Mouse (Mus musculus) naive thymus-derived CD4-positive, alpha-beta T cell, adult 2 months (primary cell): ENCODE data around the gene Urod.
A peak's percentile ranks its signal among the peaks of the same experiment; 100 is the strongest.

ENCODE experiments used
- DNase-seq: peaks from one replicate; pipeline ENCODE4 v3.0.0-alpha.2; 2011; ENCODE audit warnings: low read depth

Urod gene

GRCm38 (mm10) chr4:116993672-116994621 is at the start of gene Urod:
Gene Urod (minus strand): TSS chr4:116994413.
- DNase-seq = peak; percentile 96

GRCm38 (mm10) chr4:117041283-117041721 is 47.1 kb upstream of the Urod start:
- DNase-seq = no peak

GRCm38 (mm10) chr4:117040791-117041190 is 46.6 kb upstream of the Urod start:
- no peak for DNase-seq

- DNase-seq = no peak
Observed at GRCm38 (mm10) chr4:117039925-117040687, 45.9 kb upstream of the Urod start.

- DNase-seq = peak; percentile 34
Observed at GRCm38 (mm10) chr4:117031105-117031504, 36.9 kb upstream of the Urod start.

GRCm38 (mm10) chr4:117023469-117023868 is 29.3 kb upstream of the Urod start:
- no peak for DNase-seq

- DNase-seq = peak; percentile 93
Observed at GRCm38 (mm10) chr4:117019206-117020134, 25.3 kb upstream of the Urod start, which contains the start of gene Eif2b3. Gene Eif2b3 (plus strand): TSS chr4:117019402.

- DNase-seq = no peak
Observed at GRCm38 (mm10) chr4:117018327-117018726, 24.1 kb upstream of the Urod start.

GRCm38 (mm10) chr4:117017738-117018137 is 23.5 kb upstream of the Urod start:
- peak; percentile 53 for DNase-seq

GRCm38 (mm10) chr4:117014901-117015415 is 20.7 kb upstream of the Urod start:
- no peak for DNase-seq

- DNase-seq = no peak
Observed at GRCm38 (mm10) chr4:117013596-117013995, 19.4 kb upstream of the Urod start.

- DNase-seq = no peak
Observed at GRCm38 (mm10) chr4:117010231-117010630, 16.0 kb upstream of the Urod start.

- DNase-seq = no peak
Observed at GRCm38 (mm10) chr4:117007058-117007457, 12.8 kb upstream of the Urod start.

- DNase-seq = no peak
Observed at GRCm38 (mm10) chr4:117005611-117006400, 11.6 kb upstream of the Urod start.

GRCm38 (mm10) chr4:117004649-117005048 is 10.4 kb upstream of the Urod start:
- DNase-seq = no peak

GRCm38 (mm10) chr4:117002543-117003521 is 8.6 kb upstream of the Urod start:
- DNase-seq = peak; percentile 61

GRCm38 (mm10) chr4:117001957-117002356 is 7.7 kb upstream of the Urod start:
- DNase-seq = no peak

- DNase-seq = no peak
Observed at GRCm38 (mm10) chr4:116999513-117000154, 5.4 kb upstream of the Urod start.

GRCm38 (mm10) chr4:116995798-116996135 is 1.6 kb upstream of the Urod start:
- peak; percentile 51 for DNase-seq
